Mouse (Mus musculus) testis, adult 2 months (tissue): ENCODE measurements around the gene Wfdc5. TPM values are rescaled to one million over a fixed set of nuclear protein-coding genes. Genes with fewer than 3 reads are reported as not detected.

ENCODE experiments used
- H3K27ac ChIP-seq: fragments of 200-500 bp; 2 replicates; pipeline ENCODE4 v1.5.1; 2012; ENCODE audit warnings: low read depth, low read length; ENCODE audit not compliant: control insufficient read depth, insufficient read depth
- H3K27me3 ChIP-seq: fragments of 200-500 bp; 2 replicates; pipeline ENCODE4 v1.6.1; 2012; ENCODE audit warnings: mild to moderate bottlenecking, low read length, moderate library complexity; ENCODE audit not compliant: control insufficient read depth, insufficient read depth
- H3K36me3 ChIP-seq: fragments of 200-500 bp; 2 replicates; pipeline ENCODE4 v1.6.1; 2012; ENCODE audit warnings: mild to moderate bottlenecking, low read length; ENCODE audit not compliant: control insufficient read depth, insufficient read depth
- H3K4me1 ChIP-seq: fragments of 200-500 bp; 2 replicates; pipeline ENCODE4 v1.6.1; 2012; ENCODE audit warnings: low read length; ENCODE audit not compliant: control insufficient read depth, insufficient read depth
- H3K4me3 ChIP-seq: fragments of 200-500 bp; 2 replicates; pipeline ENCODE4 v1.5.1; 2012; ENCODE audit warnings: low read depth, mild to moderate bottlenecking, low read length, moderate library complexity, mixed read lengths; ENCODE audit not compliant: control insufficient read depth
- CTCF ChIP-seq: fragments of 200-500 bp; IDR thresholded peaks from 2 replicates; pipeline ENCODE4 v1.5.1; 2012; ENCODE audit warnings: low read depth, mild to moderate bottlenecking, inconsistent platforms, low read length, moderate library complexity; ENCODE audit not compliant: control insufficient read depth, insufficient read depth, insufficient replicate concordance
- POLR2A ChIP-seq: fragments of 200-500 bp; IDR thresholded peaks from 2 replicates; pipeline ENCODE4 v1.6.1; 2012; ENCODE audit warnings: low read depth, mild to moderate bottlenecking, inconsistent platforms, low read length, moderate library complexity; ENCODE audit not compliant: control insufficient read depth
- polyA plus RNA-seq: library from polyadenylated mRNA; depleted of rRNA; stranded (reverse); fragments of >200 nt; gene quantifications from 2 replicates; pipeline ENCODE4 v1.2.3, GENCODE M21; 2012

Gene Wfdc5
- polyA plus RNA-seq, 1 experiment: not detected

DNA sequence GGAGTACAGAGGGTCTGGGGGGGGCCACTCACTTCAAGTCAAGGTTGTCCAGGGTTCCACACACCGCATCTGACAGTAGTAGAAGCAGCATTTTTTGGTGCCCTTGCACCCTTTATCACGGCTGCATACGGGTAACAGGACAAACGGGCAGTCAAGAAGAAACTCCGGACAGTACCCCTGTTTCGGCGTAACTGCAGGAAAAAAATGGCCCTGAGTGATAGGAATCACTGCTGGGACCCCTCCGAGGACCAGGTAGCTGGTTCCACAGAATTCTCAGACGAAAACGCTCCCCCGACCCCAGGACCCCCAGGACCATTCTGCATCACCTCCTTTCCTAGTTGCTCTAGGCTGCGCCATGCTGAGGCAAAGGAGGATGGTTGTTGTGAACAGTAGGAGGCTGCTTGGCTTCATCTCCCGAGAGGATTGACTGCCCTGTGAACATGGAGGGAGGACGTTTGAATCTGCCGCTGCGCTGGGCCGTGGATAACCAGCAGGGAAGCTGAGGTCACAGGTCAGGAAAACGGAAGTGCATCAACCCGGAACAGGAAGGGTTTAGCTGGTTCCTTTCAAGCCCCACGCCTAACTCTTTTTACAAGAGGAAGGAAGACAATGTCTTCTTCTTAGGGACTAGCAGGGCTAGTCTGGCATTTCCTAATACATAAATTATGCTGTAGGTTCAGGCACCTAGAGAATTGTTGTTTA, 17.2 kb upstream of the Wfdc5 start, which contains the start of gene Wfdc15a:
Gene Wfdc15a, minus strand, starts transcription at position 505 of the 702 bp plus-strand sequence.
- Histone ChIP-seq H3K4me1 (no peaks in the 10 kb centered on the region), H3K36me3 (no peaks in the 10 kb centered on the region), H3K27ac (peak within 1 kb of the TSS; percentile 88), H3K27me3 (no peaks in the 10 kb centered on the region), H3K4me3 (peak within 1 kb of the TSS; percentile 97)
- no peak for TF ChIP-seq CTCF
- peak; percentile 84 for TF ChIP-seq POLR2A

DNA sequence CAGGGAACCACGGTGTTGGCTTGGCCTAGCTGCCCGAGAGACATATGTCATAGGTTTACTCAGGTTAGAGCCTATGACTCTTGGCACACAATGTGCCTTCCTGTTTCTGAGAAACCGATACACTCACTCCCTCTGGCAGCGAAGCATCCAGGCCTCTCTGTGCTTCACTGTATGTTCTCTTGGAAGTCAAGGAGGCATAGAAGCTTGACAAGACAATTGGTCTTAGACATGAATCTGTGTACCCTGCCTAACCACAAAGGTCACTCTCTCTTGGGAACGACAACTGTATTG, 14.1 kb upstream of the Wfdc5 start:
- no peaks in the 10 kb centered on the region for H3K36me3 ChIP-seq
- no peak overlapping the region for H3K4me3 ChIP-seq
- no peaks in the 10 kb centered on the region for H3K27me3 ChIP-seq
- TF ChIP-seq CTCF: no peak
- TF ChIP-seq POLR2A: no peak
- H3K4me1 ChIP-seq: no peaks in the 10 kb centered on the region
- H3K27ac ChIP-seq: no peak overlapping the region

DNA sequence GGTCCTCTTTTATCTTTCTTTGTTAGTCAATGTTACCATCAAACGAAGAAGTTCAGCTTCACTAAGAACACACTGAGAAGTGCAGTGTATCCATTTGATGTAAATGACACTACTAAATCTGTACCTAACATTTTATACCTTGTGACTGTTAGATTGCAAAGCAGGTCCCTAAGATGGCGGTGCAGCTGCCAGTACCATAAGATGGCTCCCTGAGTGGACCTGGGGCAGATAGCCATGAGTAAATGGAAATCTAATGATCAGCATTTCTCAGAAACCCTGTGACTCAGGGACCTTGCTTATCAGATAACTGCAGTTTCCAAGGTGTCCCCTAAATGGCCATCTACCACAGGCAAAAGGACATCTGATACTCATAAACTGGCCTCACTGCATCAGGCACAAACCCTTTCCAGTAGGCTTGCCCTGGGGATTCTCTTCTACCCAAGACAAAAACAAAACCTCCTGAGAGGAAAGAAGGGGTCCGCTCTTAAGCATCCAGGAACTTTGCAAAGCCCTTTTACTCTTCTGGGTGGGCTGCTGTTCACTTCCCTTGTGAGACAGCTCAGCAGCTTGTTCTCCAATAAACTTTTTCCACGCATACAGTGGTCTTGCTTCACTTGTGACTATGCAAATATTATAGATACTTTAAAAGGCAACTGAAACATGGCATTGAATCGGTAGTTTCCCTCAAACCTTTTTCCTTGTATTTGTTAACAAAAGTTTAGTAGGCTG, 13.6 kb upstream of the Wfdc5 start:
- no peaks in the 10 kb centered on the region for H3K36me3 ChIP-seq
- H3K4me3 ChIP-seq: no peak overlapping the region
- no peak for TF ChIP-seq POLR2A
- TF ChIP-seq CTCF: no peak
- H3K27ac ChIP-seq: no peak overlapping the region
- H3K4me1 ChIP-seq: no peaks in the 10 kb centered on the region
- no peaks in the 10 kb centered on the region for H3K27me3 ChIP-seq

DNA sequence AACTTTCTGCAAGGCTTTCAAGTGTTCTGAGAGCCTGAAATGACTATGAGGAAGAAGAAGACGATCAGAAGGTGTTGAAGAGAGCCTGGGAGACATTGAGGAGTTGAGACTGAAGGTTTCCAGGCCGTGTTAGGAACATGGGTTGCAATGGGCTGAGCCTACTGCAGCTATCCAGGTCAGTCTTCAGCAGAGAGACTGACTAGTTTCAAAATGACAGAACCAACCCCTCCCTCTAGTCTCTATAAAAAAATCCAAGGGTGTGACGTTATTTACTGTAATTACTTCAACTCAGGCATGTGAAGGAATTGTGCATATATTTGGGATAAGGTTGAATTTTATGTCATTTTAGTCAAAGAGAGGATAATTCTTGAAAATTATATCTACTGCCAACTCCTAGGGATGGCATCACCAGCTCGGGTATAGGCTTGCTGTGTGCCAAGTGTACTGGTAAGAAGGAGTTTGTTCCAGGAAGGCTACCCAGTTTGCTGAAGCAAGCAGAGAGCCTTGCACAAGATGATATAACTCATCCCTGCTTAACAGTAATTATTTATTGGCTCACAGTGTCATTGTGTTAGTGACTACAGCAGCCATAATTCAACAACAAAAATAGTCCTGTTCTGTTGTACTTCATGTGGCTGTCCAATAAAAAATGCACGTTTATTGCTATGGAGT, 12.6 kb upstream of the Wfdc5 start:
- H3K4me1 ChIP-seq: no peaks in the 10 kb centered on the region
- no peaks in the 10 kb centered on the region for H3K36me3 ChIP-seq
- H3K27ac ChIP-seq: no peak overlapping the region
- no peaks in the 10 kb centered on the region for H3K27me3 ChIP-seq
- TF ChIP-seq CTCF (no peak), POLR2A (no peak)
- H3K4me3 ChIP-seq: no peak overlapping the region

DNA sequence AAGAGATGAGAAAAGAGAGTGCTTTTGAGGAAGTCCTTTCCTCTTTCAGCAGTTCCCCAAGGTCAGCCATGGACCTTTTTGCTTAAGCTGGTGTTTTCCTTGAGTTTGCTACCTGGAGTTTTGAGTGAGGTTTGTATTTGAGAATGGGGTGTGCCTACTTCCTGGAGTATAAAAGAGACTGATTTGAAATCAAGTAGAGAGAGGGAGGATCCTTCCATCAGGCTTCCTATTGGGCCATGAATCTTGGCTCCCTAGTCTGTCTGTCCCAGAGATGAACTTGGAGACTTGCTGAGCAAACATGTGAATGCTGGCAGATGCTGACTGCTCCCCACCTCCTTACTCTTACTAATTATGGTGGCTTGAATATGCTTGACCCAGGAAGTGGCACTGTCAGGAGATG, 9.7 kb upstream of the Wfdc5 start:
- Histone ChIP-seq H3K4me1 (peaks cover 2% of the 10 kb centered on the region; the same call in 1 of the 2 replicates), H3K27me3 (no peaks in the 10 kb centered on the region), H3K27ac (no peak overlapping the region), H3K4me3 (no peak overlapping the region), H3K36me3 (no peaks in the 10 kb centered on the region)
- no peak for TF ChIP-seq CTCF
- TF ChIP-seq POLR2A: no peak

DNA sequence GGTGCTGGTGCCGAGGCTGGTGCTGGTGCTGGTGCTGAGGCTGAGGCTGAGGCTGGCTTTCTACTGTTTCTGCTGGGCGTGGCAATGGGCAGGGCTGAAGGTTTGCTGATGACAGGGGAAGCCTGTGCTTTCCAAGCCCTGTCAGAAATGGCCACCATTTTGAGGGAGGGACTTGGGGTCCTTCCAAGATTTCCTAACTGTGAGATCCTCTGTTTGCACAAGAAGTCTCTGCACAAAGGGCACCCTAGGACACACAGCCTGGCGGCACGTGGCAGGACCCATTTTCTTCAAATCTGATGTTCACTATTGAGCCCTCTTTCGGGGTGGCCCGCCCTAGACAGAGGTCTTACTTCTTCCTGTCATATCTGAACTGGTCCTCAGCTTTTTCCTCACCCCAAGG, 8.0 kb upstream of the Wfdc5 start, which contains the start of gene Wfdc12:
Gene Wfdc12, minus strand, starts transcription at position 33 of the 400 bp plus-strand sequence.
- Histone ChIP-seq H3K27ac (no peak within 1 kb of the TSS), H3K27me3 (no peaks in the 10 kb centered on the region), H3K4me1 (peaks cover 2% of the 10 kb centered on the region; the same call in 1 of the 2 replicates), H3K36me3 (no peaks in the 10 kb centered on the region), H3K4me3 (no peak within 1 kb of the TSS)
- TF ChIP-seq CTCF: no peak
- TF ChIP-seq POLR2A: no peak

DNA sequence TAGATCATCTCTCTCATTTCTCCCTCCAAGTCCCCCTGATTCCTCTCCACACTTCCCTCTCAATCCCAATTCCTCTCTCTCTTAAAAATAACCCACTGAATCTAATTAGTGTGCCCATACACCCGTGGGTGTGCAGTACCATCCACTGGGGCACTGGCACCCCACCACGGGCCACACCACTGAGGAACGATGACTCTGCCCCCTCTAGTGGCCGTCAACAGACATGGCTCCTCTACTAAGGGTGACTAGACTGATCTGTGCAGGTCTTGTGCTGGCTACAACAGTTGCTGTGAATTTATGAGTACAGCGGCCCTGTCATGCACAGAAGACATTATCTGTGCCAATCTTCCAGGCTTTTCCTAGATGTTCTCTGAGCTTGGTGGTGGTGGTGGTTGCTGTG, 6.2 kb upstream of the Wfdc5 start:
- peak; percentile 50; the same call in 1 of the 2 replicates for TF ChIP-seq CTCF
- no peak for TF ChIP-seq POLR2A
- no peaks in the 10 kb centered on the region for H3K27me3 ChIP-seq
- H3K4me3 ChIP-seq: no peak overlapping the region
- no peak overlapping the region for H3K27ac ChIP-seq
- peaks cover 2% of the 10 kb centered on the region; the same call in 1 of the 2 replicates for H3K4me1 ChIP-seq
- H3K36me3 ChIP-seq: no peaks in the 10 kb centered on the region
